In the genomic region with DNA sequence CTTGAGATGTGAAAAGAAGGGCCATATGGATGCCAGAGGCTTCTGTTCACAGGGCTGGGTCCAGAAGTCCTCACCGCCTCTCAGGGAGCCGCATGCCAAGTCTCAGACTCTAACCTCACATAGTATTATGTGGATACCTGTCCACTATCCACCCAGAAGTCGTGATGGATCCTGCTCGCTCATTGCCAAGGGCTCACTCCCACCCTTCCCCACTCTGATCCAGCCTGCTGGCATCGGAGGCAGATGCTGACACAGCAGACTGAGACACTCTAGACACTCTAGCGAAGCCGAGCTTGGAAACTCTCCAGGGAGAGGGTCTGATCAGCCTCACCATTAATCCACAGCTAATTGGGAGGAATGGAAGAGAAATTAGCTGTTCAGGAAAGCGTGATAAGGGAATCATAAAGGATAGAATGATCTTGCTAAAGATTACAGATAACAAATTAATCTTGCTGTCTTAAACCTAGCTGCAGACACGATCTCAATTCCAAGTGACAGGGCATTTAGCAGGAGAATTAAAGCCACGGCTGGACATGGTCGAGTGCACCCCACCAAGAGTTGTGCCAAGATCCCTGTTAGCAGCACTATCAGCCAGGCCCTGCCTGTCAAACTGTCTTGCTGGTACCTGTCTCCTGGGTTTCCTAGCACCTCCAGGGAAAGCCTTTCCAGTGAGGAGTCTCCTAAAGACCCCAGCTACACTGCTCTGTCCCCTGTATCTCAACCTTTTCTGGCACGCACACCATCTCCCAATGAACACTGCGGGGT, we compare ENCODE assay signal across 10 mouse cellular contexts. TPM values are rescaled to one million over a fixed set of nuclear protein-coding genes. Genes with fewer than 3 reads are reported as not detected.
DNase-seq lines count a peak whose midpoint lies in the region; ATAC-seq and TF ChIP-seq lines count a peak whose summit lies in the region.
"Had no signal": no experiment of that assay in that cellular context is flagged by ENCODE, and none has a peak within 500 bp of the region (broad histone marks: within the 10 kb centered on the region; RNA-seq: fewer than 3 reads in every experiment).

No protein-coding gene starts in this region.

- H3K9ac ChIP-seq in forebrain, embryonic 13.5 days, result no peak overlapping the region
- no peak overlapping the region; the same call in 1 of the 2 replicates for H3K9ac ChIP-seq in midbrain, embryonic 14.5 days (replicated peaks; ENCODE audit: low read length)

- no peak overlapping the region for H3K4me3 ChIP-seq in forebrain, embryonic 13.5 days
- no peak overlapping the region for H3K4me3 ChIP-seq in midbrain, embryonic 14.5 days (replicated peaks; ENCODE audit: low read depth, low read length)

- POLR2A ChIA-PET in Patski (lab: Charles Lee), result interaction anchor here (1.3 kb wide), 1 partner anchor 9 kb away, joined by 3 read pairs; no protein-coding TSS in a partner anchor

- peak overlapping the region; percentile 70 for H3K27ac ChIP-seq in forebrain, embryonic 13.5 days
- no peak overlapping the region for H3K27ac ChIP-seq in midbrain, embryonic 14.5 days (replicated peaks; ENCODE audit: low read depth, low read length)

- DNase-seq in kidney, adult 18-20 months, result peak; percentile 25
- no peak for DNase-seq in kidney, postnatal 4 days
- no peak for DNase-seq in Patski (ENCODE audit: low read depth, low spot score)
- peak; percentile 70 for DNase-seq in midbrain, embryonic 14.5 days
- no peak for DNase-seq in right cerebral cortex, adult 2 months (ENCODE audit: low spot score in 2 of 2)
- no peak for DNase-seq in spleen, adult 18-20 months
- DNase-seq: heart, postnatal 14 days; lung, adult 2 months had no signal

- WGBS in forebrain, embryonic 13.5 days, result 49% methylated on average over 13 of the region's 13 CpGs
- WGBS in midbrain, embryonic 14.5 days, result 50% methylated on average over 13 of the region's 13 CpGs

- H3K27me3 ChIP-seq in Patski, result no peaks in the 10 kb centered on the region
- H3K27me3 ChIP-seq in forebrain, embryonic 13.5 days, result no peaks in the 10 kb centered on the region
- no peaks in the 10 kb centered on the region for H3K27me3 ChIP-seq in midbrain, embryonic 14.5 days (ENCODE audit: control insufficient read depth, insufficient read depth, low read length)

- no peaks in the 10 kb centered on the region for H3K9me3 ChIP-seq in forebrain, embryonic 13.5 days (replicated peaks)
- H3K9me3 ChIP-seq in midbrain, embryonic 14.5 days (ENCODE audit: control insufficient read depth, low read length), result no peaks in the 10 kb centered on the region

- TF ChIP-seq CTCF in Patski (IDR thresholded peaks at IDR 0.05), result no peak

- ATAC-seq in Patski, result peak; percentile 31
- ATAC-seq in forebrain, embryonic 13.5 days, result peak; percentile 75
- ATAC-seq in midbrain, embryonic 14.5 days (ENCODE audit: low FRiP score, low TSS enrichment), result 0 out of 2 replicates have a peak, but pooled peaks have one; percentile 53

- CTCF ChIA-PET in Patski (lab: Charles Lee), result interaction anchor here (0.9 to 1.5 kb wide), 4 partner anchors 8 to 17 kb away, joined by 3 to 4 read pairs (median 3); no protein-coding TSS in a partner anchor

- H3K4me2 ChIP-seq in forebrain, embryonic 13.5 days, result no peak overlapping the region
- no peak overlapping the region for H3K4me2 ChIP-seq in midbrain, embryonic 14.5 days (ENCODE audit: low read length)

- peaks cover 45% of the 10 kb centered on the region for H3K4me1 ChIP-seq in forebrain, embryonic 13.5 days
- H3K4me1 ChIP-seq in midbrain, embryonic 14.5 days (ENCODE audit: control insufficient read depth, insufficient read depth, low read length), result peaks cover 10% of the 10 kb centered on the region

- peaks cover 10% of the 10 kb centered on the region; the same call in 1 of the 2 replicates for H3K36me3 ChIP-seq in forebrain, embryonic 13.5 days (ENCODE audit: poor library complexity, severe bottlenecking)
- H3K36me3 ChIP-seq in midbrain, embryonic 14.5 days (ENCODE audit: control insufficient read depth, insufficient read depth, low read length), result 0 out of 2 replicates have a peak, but pooled peaks cover 6% of the 10 kb centered on the region

- in situ Hi-C loops in Patski (cut with MboI; ENCODE audit: low pct_unique_long_range_greater_than_20kb), result no loop called here

RNA-seq across cellular contexts. Expression of a gene that starts 21.6 kb away (rescaled TPM):
- polyA plus RNA-seq in Patski (2021), result 25.5 TPM
- polyA plus RNA-seq in forebrain, embryonic 13.5 days (2015; fragmentation: Nextera tagmentation; extraction: Ambion mirVana), result 9.6 and 11.2 TPM in 2 replicates
- polyA plus RNA-seq in midbrain, embryonic 14.5 days (2014; fragmentation: Nextera tagmentation; extraction: Ambion mirVana), result 12.3 and 20.4 TPM in 2 replicates

RNA-seq across cellular contexts. Expression of a gene that starts 36.9 kb away (rescaled TPM):
- not detected for polyA plus RNA-seq in Patski (2021)
- polyA plus RNA-seq in forebrain, embryonic 13.5 days (2015; fragmentation: Nextera tagmentation; extraction: Ambion mirVana), result 0.25 and 0.38 TPM in 2 replicates
- polyA plus RNA-seq in midbrain, embryonic 14.5 days (2014; fragmentation: Nextera tagmentation; extraction: Ambion mirVana), result 6.2 and 8.3 TPM in 2 replicates

RNA-seq across cellular contexts. Expression of a gene that starts 58.6 kb away (rescaled TPM):
- polyA plus RNA-seq in Patski (2021), result not detected
- not detected in 2 replicates for polyA plus RNA-seq in forebrain, embryonic 13.5 days (2015; fragmentation: Nextera tagmentation; extraction: Ambion mirVana)
- polyA plus RNA-seq in midbrain, embryonic 14.5 days (2014; fragmentation: Nextera tagmentation; extraction: Ambion mirVana), result not detected in 2 replicates
- polyA plus RNA-seq: cortical plate, adult 2 months; lung, adult 2 months had no signal

Comparison
In these comparisons a context has a peak if more than half of its experiments do, and no peak if none do; other contexts are left out.
1. DNase-seq: peak in kidney, adult 18-20 months (single experiment) and midbrain, embryonic 14.5 days (single experiment); none in kidney, postnatal 4 days (0 of 2), Patski (single experiment), right cerebral cortex, adult 2 months (0 of 2) and spleen, adult 18-20 months (0 of 2).
2. Peak in every context shown above with its lines, with median percentiles within 50 percentile points of each other: ATAC-seq.